Mouse (Mus musculus) retina, postnatal 7 days (tissue): ENCODE data around the gene Entpd1.
A peak's percentile ranks its signal among the peaks of the same experiment; 100 is the strongest.
"Not testable (repeated sequence)": the region's sequence is repeated elsewhere in the genome, so short reads cannot be mapped to it uniquely, and the experiment has no call there.

Source experiments
- DNase-seq: peaks from one replicate; pipeline ENCODE4 v3.0.0-alpha.2; 2012; ENCODE audit warnings: low read depth, low spot score

Gene Entpd1

GRCm38 (mm10) chr19:40611830-40612506, at the start of gene Entpd1, which contains the start of gene Tctn3:
TSS of gene Entpd1 (plus strand) at chr19:40612366.
TSS of gene Tctn3 (minus strand) at chr19:40612233.
- DNase-seq = peak; percentile 96

GRCm38 (mm10) chr19:40563880-40564645, 48.1 kb upstream of the Entpd1 start:
- no peak for DNase-seq

GRCm38 (mm10) chr19:40567616-40568015, 44.5 kb upstream of the Entpd1 start:
- no peak for DNase-seq

GRCm38 (mm10) chr19:40570726-40571125, 41.4 kb upstream of the Entpd1 start:
- DNase-seq = no peak

- no peak for DNase-seq
Measured at GRCm38 (mm10) chr19:40575438-40575837, 36.7 kb upstream of the Entpd1 start.

- DNase-seq = no peak
Measured at GRCm38 (mm10) chr19:40580902-40581301, 31.3 kb upstream of the Entpd1 start.

- DNase-seq = no peak
Measured at GRCm38 (mm10) chr19:40581662-40582061, 30.5 kb upstream of the Entpd1 start.

- no peak for DNase-seq
Measured at GRCm38 (mm10) chr19:40586908-40587307, 25.3 kb upstream of the Entpd1 start.

- no peak for DNase-seq
Measured at GRCm38 (mm10) chr19:40587491-40588292, 24.5 kb upstream of the Entpd1 start.

- DNase-seq = peak; percentile 90
Measured at GRCm38 (mm10) chr19:40588293-40588654, 23.9 kb upstream of the Entpd1 start, which contains the start of gene Aldh18a1. TSS of gene Aldh18a1 (minus strand) at chr19:40588463.

GRCm38 (mm10) chr19:40588847-40589529, 23.2 kb upstream of the Entpd1 start:
- DNase-seq = peak; percentile 69

GRCm38 (mm10) chr19:40589530-40589880, 22.7 kb upstream of the Entpd1 start:
- no peak for DNase-seq

GRCm38 (mm10) chr19:40595231-40595630, 16.9 kb upstream of the Entpd1 start:
- no peak for DNase-seq

- no peak for DNase-seq
Measured at GRCm38 (mm10) chr19:40595831-40596230, 16.3 kb upstream of the Entpd1 start.

GRCm38 (mm10) chr19:40600846-40601245, 11.3 kb upstream of the Entpd1 start:
- not testable (repeated sequence) for DNase-seq

- DNase-seq = no peak
Measured at GRCm38 (mm10) chr19:40601870-40602269, 10.3 kb upstream of the Entpd1 start.

GRCm38 (mm10) chr19:40605189-40605588, 7.0 kb upstream of the Entpd1 start:
- no peak for DNase-seq

- no peak for DNase-seq
Measured at GRCm38 (mm10) chr19:40607676-40608075, 4.5 kb upstream of the Entpd1 start.

GRCm38 (mm10) chr19:40614811-40615210, 2.6 kb downstream of the Entpd1 start:
- no peak for DNase-seq

GRCm38 (mm10) chr19:40616021-40616420, 3.9 kb downstream of the Entpd1 start:
- DNase-seq = no peak

- DNase-seq = not testable (repeated sequence)
Measured at GRCm38 (mm10) chr19:40621616-40622015, 9.4 kb downstream of the Entpd1 start.

GRCm38 (mm10) chr19:40625935-40626334, 13.8 kb downstream of the Entpd1 start:
- DNase-seq = no peak
